Mouse (Mus musculus) stomach, embryonic 16.5 days (tissue): ENCODE measurements around the gene Calr. TPM values are rescaled to one million over a fixed set of nuclear protein-coding genes. Genes with fewer than 3 reads are reported as not detected.

Source experiments
- ATAC-seq: fragments of 200-750 bp; cut with Nextera tagmentation; 2 replicates; pipeline ENCODE4 v1.8.0; 2017; ENCODE audit warnings: moderate number of reproducible peaks, moderate TSS enrichment; ENCODE audit not compliant: insufficient read depth, low FRiP score
- H3K27ac ChIP-seq: fragments of 300-500 bp; sonication (generic); 2 replicates; pipeline ENCODE4 v1.5.1; 2014; ENCODE audit warnings: low read length
- H3K27me3 ChIP-seq: fragments of 300-500 bp; sonication (generic); 2 replicates; pipeline ENCODE4 v1.6.1; 2014; ENCODE audit warnings: low read length, control low read depth, mixed read lengths; ENCODE audit not compliant: control insufficient read depth, insufficient read depth
- H3K36me3 ChIP-seq: fragments of 300-500 bp; sonication (generic); 2 replicates; pipeline ENCODE4 v1.6.1; 2014; ENCODE audit warnings: low read length; ENCODE audit not compliant: control insufficient read depth, insufficient read depth
- H3K4me1 ChIP-seq: fragments of 300-500 bp; sonication (generic); 2 replicates; pipeline ENCODE4 v1.6.1; 2014; ENCODE audit warnings: low read length, control low read depth, mixed read lengths; ENCODE audit not compliant: control insufficient read depth, insufficient read depth
- H3K4me2 ChIP-seq: fragments of 300-500 bp; sonication (generic); 2 replicates; pipeline ENCODE4 v1.6.1; 2014; ENCODE audit warnings: low read depth, low read length, mixed read lengths
- H3K4me3 ChIP-seq: fragments of 300-500 bp; sonication (generic); replicated peaks from 2 replicates; pipeline ENCODE4 v1.5.1; 2014; ENCODE audit warnings: mild to moderate bottlenecking, low read length
- H3K9ac ChIP-seq: fragments of 300-500 bp; sonication (generic); 2 replicates; pipeline ENCODE4 v1.6.1; 2014; ENCODE audit warnings: low read length
- H3K9me3 ChIP-seq: fragments of 300-500 bp; sonication (generic); replicated peaks from 2 replicates; pipeline ENCODE4 v1.6.1; 2016; ENCODE audit warnings: low read length, control low read depth; ENCODE audit not compliant: control insufficient read depth
- WGBS: fragments of 180-500 bp; shearing (Covaris S2); extraction: QIAGEN DNeasy Blood & Tissue Kit; methylation state at CpG from one replicate; pipeline ENCODE4 v1.1.7; 2014; 5-methylcytosine and 5-hydroxymethylcytosine counted together
- polyA plus RNA-seq: library from polyadenylated mRNA; unstranded; fragments of >200 nt; fragmentation: Nextera tagmentation; extraction: Ambion mirVana; gene quantifications from 2 replicates; pipeline ENCODE4 v1.2.1, GENCODE M21; 2015

Calr gene
- 1,028 and 1,118 TPM in 2 replicates for polyA plus RNA-seq

DNA sequence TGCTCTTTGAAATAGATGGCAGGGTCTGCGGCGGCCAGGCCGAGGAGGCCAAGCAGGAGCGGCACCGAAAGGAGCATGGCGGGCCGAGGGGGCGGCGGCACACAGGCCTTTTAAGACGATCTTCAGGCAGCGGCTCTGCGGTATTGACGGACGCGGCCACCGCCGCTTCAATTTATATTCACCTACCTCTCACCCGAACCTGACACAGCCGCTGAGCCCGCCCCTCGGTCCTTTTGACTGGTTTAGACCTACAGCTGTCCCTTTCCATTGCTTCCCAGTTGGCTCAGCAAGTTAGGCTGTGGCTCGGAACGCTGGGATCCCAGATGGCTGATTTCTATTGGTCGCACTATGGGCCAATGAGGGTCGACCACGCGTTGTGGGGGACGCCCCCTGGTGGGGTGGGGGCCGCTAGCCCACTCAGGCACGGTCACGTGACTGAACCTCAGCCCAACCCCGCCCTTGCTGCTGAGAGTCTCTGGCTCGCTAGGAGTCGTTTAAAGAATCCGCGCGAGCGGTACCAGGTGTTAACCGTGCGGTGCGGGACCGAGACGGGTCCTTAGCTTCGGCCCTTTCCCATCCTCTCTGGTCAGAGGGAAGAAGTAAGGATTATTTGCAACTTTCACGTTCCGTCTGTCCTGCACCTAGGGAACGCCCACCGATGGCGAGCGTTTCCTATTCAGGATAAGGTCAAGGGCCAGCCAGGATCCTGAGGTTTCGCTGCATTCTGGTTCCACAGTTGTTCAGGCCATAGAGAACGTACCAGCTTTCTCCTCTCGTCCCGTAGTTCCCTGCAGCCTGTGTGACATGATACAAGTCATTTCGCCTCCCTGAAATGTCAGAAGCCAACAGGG, at the start of gene Calr:
Calr (minus strand) TSS at position 213 of the 851 bp plus-strand sequence.
- H3K4me2 ChIP-seq, result peak within 1 kb of the TSS; percentile 80
- peak within 1 kb of the TSS; percentile 94 for H3K4me3 ChIP-seq
- peaks cover 32% of the 10 kb centered on the region; the same call in 1 of the 2 replicates for H3K36me3 ChIP-seq
- peak within 1 kb of the TSS; percentile 90 for H3K9ac ChIP-seq
- no peaks in the 10 kb centered on the region for H3K27me3 ChIP-seq
- H3K4me1 ChIP-seq, result peaks cover 22% of the 10 kb centered on the region
- peak; percentile 100 for ATAC-seq
- H3K27ac ChIP-seq, result peak within 1 kb of the TSS; percentile 91
- under 1% methylated on average over 55 of the region's 55 CpGs for WGBS
- no peaks in the 10 kb centered on the region for H3K9me3 ChIP-seq

- Histone ChIP-seq H3K9me3 (no peaks in the 10 kb centered on the region), H3K36me3 (no peaks in the 10 kb centered on the region), H3K4me1 (peaks cover 7% of the 10 kb centered on the region; the same call in 1 of the 2 replicates), H3K4me3 (no peak overlapping the region), H3K9ac (no peak overlapping the region), H3K4me2 (no peak overlapping the region), H3K27ac (no peak overlapping the region), H3K27me3 (no peaks in the 10 kb centered on the region)
- ATAC-seq, result no peak
- 83% methylated on average over 5 of the region's 5 CpGs for WGBS
These were observed 49.2 kb upstream of the Calr start for GRCm38 (mm10) chr8:84895963-84896362.

DNA sequence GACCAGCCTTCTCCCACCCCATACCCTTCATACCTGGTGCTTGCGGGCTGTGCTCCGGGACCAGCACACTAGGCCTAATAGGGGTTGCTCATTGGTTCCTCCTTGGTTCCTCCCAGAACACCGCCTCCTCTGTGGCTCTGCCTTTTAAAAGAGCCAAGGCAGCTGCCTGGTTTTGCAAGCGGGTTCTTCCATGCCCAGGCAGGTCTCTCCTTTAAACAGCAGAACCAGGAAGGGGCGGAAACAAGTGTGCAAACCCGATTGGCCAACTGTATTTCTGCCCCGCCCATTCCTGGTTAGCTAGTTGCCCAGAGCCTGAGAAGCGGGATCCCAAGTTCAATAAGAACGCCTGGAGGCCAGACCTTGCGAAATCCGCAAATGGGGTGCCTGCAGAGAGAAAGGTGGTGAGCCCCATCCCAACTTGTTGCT, 47.0 kb upstream of the Calr start, which contains the start of gene Gcdh:
Gcdh (minus strand) TSS at position 213 of the 426 bp plus-strand sequence.
- H3K27ac ChIP-seq, result no peak within 1 kb of the TSS

GRCm38 (mm10) chr8:84892993-84893708, 46.4 kb upstream of the Calr start:
- 9% methylated on average over 31 of the region's 31 CpGs for WGBS
- no peaks in the 10 kb centered on the region for H3K36me3 ChIP-seq
- ATAC-seq, result no peak
- H3K9me3 ChIP-seq, result no peaks in the 10 kb centered on the region
- H3K4me2 ChIP-seq, result peak overlapping the region; percentile 94
- no peak overlapping the region for H3K27ac ChIP-seq
- peak overlapping the region; percentile 81 for H3K9ac ChIP-seq
- no peaks in the 10 kb centered on the region for H3K27me3 ChIP-seq
- peak overlapping the region; percentile 85 for H3K4me3 ChIP-seq
- peaks cover 7% of the 10 kb centered on the region; the same call in 1 of the 2 replicates for H3K4me1 ChIP-seq

More for the DNA sequence above, 47.0 kb upstream of the Calr start, which contains the start of gene Gcdh:
- peaks cover 7% of the 10 kb centered on the region; the same call in 1 of the 2 replicates for H3K4me1 ChIP-seq
- H3K4me3 ChIP-seq, result peak within 1 kb of the TSS; percentile 85
- peak within 1 kb of the TSS; percentile 81 for H3K9ac ChIP-seq
- peak; percentile 98 for ATAC-seq
- no peaks in the 10 kb centered on the region for H3K27me3 ChIP-seq
- H3K36me3 ChIP-seq, result no peaks in the 10 kb centered on the region
- 0% methylated on average over 11 of the region's 11 CpGs for WGBS
- no peaks in the 10 kb centered on the region for H3K9me3 ChIP-seq
- peak within 1 kb of the TSS; percentile 94 for H3K4me2 ChIP-seq

DNA sequence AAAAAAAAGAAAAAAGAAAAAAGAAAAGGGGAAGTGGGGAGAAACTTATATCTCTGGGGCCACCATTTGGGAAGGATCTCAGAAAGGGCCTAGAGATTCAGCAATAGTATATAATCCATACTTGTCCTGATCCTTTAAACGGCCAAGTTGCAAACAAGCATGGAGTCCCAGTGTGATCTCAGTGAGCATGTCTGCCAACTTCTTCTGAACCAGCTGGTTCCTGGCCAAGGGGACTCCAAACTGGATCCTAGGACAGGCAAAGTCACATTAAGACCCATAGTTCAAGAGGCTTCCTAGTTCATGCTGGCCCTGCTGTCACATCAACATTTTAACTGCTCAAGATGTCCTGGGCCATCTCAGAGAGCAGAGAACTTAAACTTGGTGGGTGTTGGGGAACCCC, 42.4 kb upstream of the Calr start:
- no peak for ATAC-seq
- Histone ChIP-seq H3K27me3 (no peaks in the 10 kb centered on the region), H3K36me3 (0 out of 2 replicates have a peak, but pooled peaks cover 4% of the 10 kb centered on the region), H3K4me1 (0 out of 2 replicates have a peak, but pooled peaks cover 7% of the 10 kb centered on the region), H3K4me3 (no peak overlapping the region), H3K9ac (no peak overlapping the region), H3K27ac (no peak overlapping the region), H3K9me3 (no peaks in the 10 kb centered on the region), H3K4me2 (no peak overlapping the region)
- 93% methylated on average over 1 of the region's 1 CpGs for WGBS

DNA sequence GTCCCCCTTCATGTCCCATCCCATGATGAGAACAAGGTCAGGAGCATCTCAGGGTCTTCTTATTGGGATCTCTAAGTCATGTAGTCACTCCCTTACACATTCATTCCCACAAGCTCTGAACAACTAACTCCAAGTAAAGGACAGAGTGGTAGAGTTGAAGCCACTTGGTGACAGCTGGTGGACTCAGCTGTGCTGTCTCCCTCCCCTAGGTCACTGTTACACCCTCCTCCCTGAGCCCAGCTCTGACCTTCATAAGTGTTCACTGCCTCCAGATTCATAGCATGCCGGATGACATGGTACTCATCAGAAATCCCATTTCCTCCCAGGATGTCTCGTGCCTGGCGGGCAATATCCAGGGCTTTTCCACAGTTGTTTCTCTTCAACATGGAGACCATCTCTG, 41.5 kb upstream of the Calr start:
- ATAC-seq, result no peak
- H3K4me1 ChIP-seq, result 0 out of 2 replicates have a peak, but pooled peaks cover 7% of the 10 kb centered on the region
- H3K27me3 ChIP-seq, result no peaks in the 10 kb centered on the region
- WGBS, result 97% methylated on average over 3 of the region's 3 CpGs
- H3K9ac ChIP-seq, result no peak overlapping the region
- 0 out of 2 replicates have a peak, but pooled peaks cover 4% of the 10 kb centered on the region for H3K36me3 ChIP-seq
- no peak overlapping the region for H3K4me2 ChIP-seq
- no peak overlapping the region for H3K4me3 ChIP-seq
- H3K9me3 ChIP-seq, result no peaks in the 10 kb centered on the region
- H3K27ac ChIP-seq, result no peak overlapping the region

DNA sequence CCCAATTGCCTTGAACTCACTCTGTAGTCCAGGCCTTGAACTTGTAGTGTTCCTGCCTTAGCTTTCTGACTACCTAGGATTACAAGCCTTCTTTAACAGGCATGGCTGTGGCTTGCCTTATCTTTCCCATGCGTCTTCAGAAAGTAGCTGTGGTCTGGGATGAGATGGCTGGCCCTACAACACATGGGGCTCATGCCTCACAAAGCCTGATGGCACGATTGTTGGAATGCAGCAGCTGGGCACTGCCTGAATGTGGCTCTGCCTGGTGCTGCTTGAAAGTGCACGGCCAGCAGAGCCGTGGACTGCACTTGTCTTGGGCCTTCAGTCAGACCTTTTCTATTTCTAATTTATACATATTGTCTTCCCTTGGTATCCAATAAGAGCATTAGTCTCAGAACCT, 38.0 kb upstream of the Calr start:
- Histone ChIP-seq H3K27ac (no peak overlapping the region), H3K4me2 (no peak overlapping the region), H3K9ac (no peak overlapping the region), H3K4me1 (no peaks in the 10 kb centered on the region), H3K4me3 (no peak overlapping the region), H3K36me3 (0 out of 2 replicates have a peak, but pooled peaks cover 4% of the 10 kb centered on the region), H3K27me3 (no peaks in the 10 kb centered on the region), H3K9me3 (no peaks in the 10 kb centered on the region)
- ATAC-seq, result no peak
- 81% methylated on average over 4 of the region's 4 CpGs for WGBS

GRCm38 (mm10) chr8:84878915-84879314, 32.2 kb upstream of the Calr start:
- H3K36me3 ChIP-seq, result no peaks in the 10 kb centered on the region
- H3K27ac ChIP-seq, result no peak overlapping the region
- no peak for ATAC-seq
- no peak overlapping the region for H3K9ac ChIP-seq
- H3K4me3 ChIP-seq, result no peak overlapping the region
- no peaks in the 10 kb centered on the region for H3K4me1 ChIP-seq
- no peak overlapping the region for H3K4me2 ChIP-seq
- no peaks in the 10 kb centered on the region for H3K27me3 ChIP-seq
- 62% methylated on average over 1 of the region's 1 CpGs for WGBS
- no peaks in the 10 kb centered on the region for H3K9me3 ChIP-seq
